In genomic region chr6:116227767-116228166, GRCm38 (mm10) we compare ENCODE assay signal across 11 mouse cellular contexts. TPM values are rescaled to one million over a fixed set of nuclear protein-coding genes. Genes with fewer than 3 reads are reported as not detected.
DNase-seq lines count a peak whose midpoint lies in the region; TF ChIP-seq lines count a peak whose summit lies in the region.
"Had no signal": no experiment of that assay in that cellular context is flagged by ENCODE, and none has a peak within 500 bp of the region (broad histone marks: within the 10 kb centered on the region; RNA-seq: fewer than 3 reads in every experiment).

No protein-coding gene starts in this region.

- H3K4me3 ChIP-seq in layer of hippocampus, adult 2 months, result no peak overlapping the region
- H3K4me3 ChIP-seq in midbrain, embryonic 10.5 days, result no peak overlapping the region
- H3K4me3 ChIP-seq: midbrain, embryonic 13.5 days had no signal

- H3K4me1 ChIP-seq in midbrain, embryonic 10.5 days, result no peaks in the 10 kb centered on the region
- H3K4me1 ChIP-seq: midbrain, embryonic 13.5 days had no signal

- H3K27ac ChIP-seq in layer of hippocampus, adult 2 months, result peak overlapping the region; percentile 49; the same call in 1 of the 2 replicates
- H3K27ac ChIP-seq in midbrain, embryonic 10.5 days (replicated peaks), result no peak overlapping the region
- H3K27ac ChIP-seq: midbrain, embryonic 13.5 days had no signal

- H3K9me3 ChIP-seq in midbrain, embryonic 10.5 days (replicated peaks), result no peaks in the 10 kb centered on the region
- H3K9me3 ChIP-seq: midbrain, embryonic 13.5 days had no signal

- TF ChIP-seq CTCF in layer of hippocampus, adult 2 months (conservative IDR thresholded peaks at IDR 0.05), result no peak

- 83% methylated on average over 11 of the region's 11 CpGs for WGBS in midbrain, embryonic 10.5 days

- peaks cover 86% of the 10 kb centered on the region for H3K36me3 ChIP-seq in midbrain, embryonic 10.5 days

- no peaks in the 10 kb centered on the region for H3K27me3 ChIP-seq in midbrain, embryonic 10.5 days (ENCODE audit: low read depth, poor library complexity, severe bottlenecking)
- H3K27me3 ChIP-seq: midbrain, embryonic 13.5 days had no signal

- peak; percentile 7 for DNase-seq in adrenal gland, adult 2 months
- no peak for DNase-seq in adrenal gland, postnatal 25 days
- DNase-seq in layer of hippocampus, adult 2 months (ENCODE audit: low spot score in 2 of 2), result no peak
- no peak for DNase-seq in layer of hippocampus, postnatal 36 days
- peak; percentile 26 for DNase-seq in c-Kit-positive CD71-negative TER-119-negative erythroid progenitor cells, embryonic 14.5 days (ENCODE audit: low read depth)
- DNase-seq in lung, postnatal 36 days, result peak; percentile 59
- DNase-seq in midbrain, embryonic 10.5 days (ENCODE audit: low spot score), result no peak
- no peak for DNase-seq in left cerebral cortex, adult 11 months (ENCODE audit: low spot score)
- DNase-seq: gastrocnemius, postnatal 14 days; left cerebral cortex, postnatal 4 days had no signal

RNA-seq across cellular contexts. Expression of gene Washc2, which starts 19.9 kb away (rescaled TPM):
- 10 to 100 TPM; 44.2 to 45.8 TPM for total RNA-seq in adrenal gland, adult 2 months (2021)
- 44.6 and 51.4 TPM in 2 replicates for polyA plus RNA-seq in adrenal gland, adult 2 months (2012; rRNA removed)
- total RNA-seq in adrenal gland, postnatal 25 days (2021), result 48.3 and 56.0 TPM in 2 replicates
- 100 to 1,000 TPM; 106 to 109 TPM for total RNA-seq in layer of hippocampus, adult 2 months (2021)
- 100 to 1,000 TPM in 1 of 2 experiments, 10 to 100 TPM in 1; 97.6 to 105 TPM for total RNA-seq in layer of hippocampus, postnatal 36 days (2021)
- 50.6 and 60.9 TPM in 2 replicates for polyA plus RNA-seq in midbrain, embryonic 10.5 days (2016; fragmentation: Nextera tagmentation; extraction: Ambion mirVana)

RNA-seq across cellular contexts. Expression of gene Tmcc1, which starts 34.5 kb away (rescaled TPM):
- 10 to 100 TPM; 20.7 to 24.1 TPM for total RNA-seq in adrenal gland, adult 2 months (2021)
- 4.0 and 4.3 TPM in 2 replicates for polyA plus RNA-seq in adrenal gland, adult 2 months (2012; rRNA removed)
- total RNA-seq in adrenal gland, postnatal 25 days (2021), result 23.9 and 24.6 TPM in 2 replicates
- 10 to 100 TPM; 83.2 to 85.3 TPM for total RNA-seq in layer of hippocampus, adult 2 months (2021)
- total RNA-seq in layer of hippocampus, postnatal 36 days (2021), result 10 to 100 TPM; 80.7 to 90.9 TPM
- polyA plus RNA-seq in midbrain, embryonic 10.5 days (2016; fragmentation: Nextera tagmentation; extraction: Ambion mirVana), result 14.9 and 21.7 TPM in 2 replicates

RNA-seq across cellular contexts. Expression of gene Zfand4, which starts 36.3 kb away (rescaled TPM):
- 1 to 10 TPM in 1 of 2 experiments, under 1 TPM in 1; 0.93 to 1.7 TPM for total RNA-seq in adrenal gland, adult 2 months (2021)
- polyA plus RNA-seq in adrenal gland, adult 2 months (2012; rRNA removed), result 0.12 and 0.21 TPM in 2 replicates
- total RNA-seq in adrenal gland, postnatal 25 days (2021), result 2.3 and 2.4 TPM in 2 replicates
- total RNA-seq in layer of hippocampus, adult 2 months (2021), result 1 to 10 TPM; 8.0 to 8.1 TPM
- 1 to 10 TPM; 6.2 to 9.1 TPM for total RNA-seq in layer of hippocampus, postnatal 36 days (2021)
- polyA plus RNA-seq in midbrain, embryonic 10.5 days (2016; fragmentation: Nextera tagmentation; extraction: Ambion mirVana), result 9.2 and 10.6 TPM in 2 replicates

Comparison
In these comparisons a context has a peak if more than half of its experiments do, and no peak if none do; other contexts are left out.
1. DNase-seq: peak in adrenal gland, adult 2 months (single experiment), c-Kit-positive CD71-negative TER-119-negative erythroid progenitor cells, embryonic 14.5 days (single experiment) and lung, postnatal 36 days (single experiment); none in adrenal gland, postnatal 25 days (single experiment), layer of hippocampus, adult 2 months (0 of 2), layer of hippocampus, postnatal 36 days (0 of 2), midbrain, embryonic 10.5 days (single experiment) and left cerebral cortex, adult 11 months (single experiment).